Mouse (Mus musculus) heart, embryonic 16.5 days (tissue): ENCODE results near the gene Gm11639. TPM values are rescaled to one million over a fixed set of nuclear protein-coding genes. Genes with fewer than 3 reads are reported as not detected.

Experiments used
- ATAC-seq: fragments of 200-750 bp; cut with Nextera tagmentation; replicated peaks from 2 replicates; pipeline ENCODE4 v1.8.0; 2017; ENCODE audit warnings: moderate number of reproducible peaks; ENCODE audit not compliant: insufficient read depth, low FRiP score; ENCODE audit errors: extremely low read depth
- H3K27ac ChIP-seq: fragments of 300-500 bp; sonication (generic); 2 replicates; pipeline ENCODE4 v1.5.1; 2014; ENCODE audit warnings: mild to moderate bottlenecking, low read length, control low read depth, moderate library complexity
- H3K27me3 ChIP-seq: fragments of 300-500 bp; sonication (generic); 2 replicates; pipeline ENCODE4 v1.6.1; 2014; ENCODE audit warnings: low read length, mixed read lengths; ENCODE audit not compliant: control insufficient read depth, insufficient read depth
- H3K36me3 ChIP-seq: fragments of 300-500 bp; sonication (generic); 2 replicates; pipeline ENCODE4 v1.6.1; 2014; ENCODE audit not compliant: control insufficient read depth, insufficient read depth
- H3K4me1 ChIP-seq: fragments of 300-500 bp; sonication (generic); 2 replicates; pipeline ENCODE4 v1.6.1; 2014; ENCODE audit warnings: low read length, mixed read lengths; ENCODE audit not compliant: control insufficient read depth, insufficient read depth
- H3K4me2 ChIP-seq: fragments of 300-500 bp; sonication (generic); 2 replicates; pipeline ENCODE4 v1.6.1; 2014; ENCODE audit warnings: low read depth, mild to moderate bottlenecking, control low read depth, low read length
- H3K4me3 ChIP-seq: fragments of 300-500 bp; sonication (generic); 2 replicates; pipeline ENCODE4 v1.5.1; 2014; ENCODE audit warnings: mild to moderate bottlenecking, control low read depth, low read length
- H3K9ac ChIP-seq: fragments of 300-500 bp; sonication (generic); 2 replicates; pipeline ENCODE4 v1.6.1; 2014; ENCODE audit warnings: low read length, control low read depth
- H3K9me3 ChIP-seq: fragments of 300-500 bp; sonication (generic); replicated peaks from 2 replicates; pipeline ENCODE4 v1.6.1; 2016; ENCODE audit warnings: low read length; ENCODE audit not compliant: control insufficient read depth
- WGBS: fragments of 180-500 bp; shearing (Covaris S2); extraction: QIAGEN DNeasy Blood & Tissue Kit; methylation state at CpG from one replicate; pipeline ENCODE4 v1.1.7; 2014; 5-methylcytosine and 5-hydroxymethylcytosine counted together
- polyA plus RNA-seq: library from polyadenylated mRNA; unstranded; fragments of >200 nt; fragmentation: Nextera tagmentation; extraction: Ambion mirVana; gene quantifications from 2 replicates; pipeline ENCODE4 v1.2.1, GENCODE M21; 2015

The Gm11639 gene
- polyA plus RNA-seq, 1 experiment from 2014 or later: not detected

- H3K4me2 ChIP-seq: no peak overlapping the region
- no peaks in the 10 kb centered on the region for H3K27me3 ChIP-seq
- H3K9me3 ChIP-seq: no peaks in the 10 kb centered on the region
- no peak overlapping the region for H3K9ac ChIP-seq
- ATAC-seq: no peak
- H3K4me1 ChIP-seq: no peaks in the 10 kb centered on the region
- no peak overlapping the region for H3K27ac ChIP-seq
- 39% methylated on average over 1 of the region's 1 CpGs for WGBS
- H3K36me3 ChIP-seq: no peaks in the 10 kb centered on the region
- no peak overlapping the region for H3K4me3 ChIP-seq
Observed at GRCm38 (mm10) chr11:104767068-104767467, 81.6 kb downstream of the Gm11639 start.

- Histone ChIP-seq H3K9ac (no peak overlapping the region), H3K4me2 (no peak overlapping the region), H3K27ac (no peak overlapping the region), H3K4me1 (no peaks in the 10 kb centered on the region), H3K9me3 (no peaks in the 10 kb centered on the region), H3K27me3 (no peaks in the 10 kb centered on the region), H3K4me3 (no peak overlapping the region), H3K36me3 (no peaks in the 10 kb centered on the region)
- ATAC-seq: no peak
- WGBS: 7% methylated on average over 5 of the region's 5 CpGs
Observed at GRCm38 (mm10) chr11:104768072-104768471, 82.6 kb downstream of the Gm11639 start.

GRCm38 (mm10) chr11:104778796-104779195 lies 93.3 kb downstream of the Gm11639 start:
- Histone ChIP-seq H3K36me3 (no peaks in the 10 kb centered on the region), H3K4me1 (no peaks in the 10 kb centered on the region), H3K27ac (no peak overlapping the region), H3K9me3 (no peaks in the 10 kb centered on the region), H3K27me3 (no peaks in the 10 kb centered on the region), H3K9ac (no peak overlapping the region), H3K4me3 (no peak overlapping the region), H3K4me2 (no peak overlapping the region)
- no peak for ATAC-seq
- 78% methylated on average over 2 of the region's 2 CpGs for WGBS

GRCm38 (mm10) chr11:104944723-104945122 lies 259.2 kb downstream of the Gm11639 start:
- no peak for ATAC-seq
- Histone ChIP-seq H3K4me2 (no peak overlapping the region), H3K4me1 (no peaks in the 10 kb centered on the region), H3K9me3 (no peaks in the 10 kb centered on the region), H3K27ac (no peak overlapping the region), H3K36me3 (no peaks in the 10 kb centered on the region), H3K4me3 (no peak overlapping the region), H3K27me3 (no peaks in the 10 kb centered on the region), H3K9ac (no peak overlapping the region)
- 85% methylated on average over 2 of the region's 2 CpGs for WGBS

- no peaks in the 10 kb centered on the region for H3K27me3 ChIP-seq
- no peaks in the 10 kb centered on the region for H3K9me3 ChIP-seq
- WGBS: 50% methylated on average over 4 of the region's 4 CpGs
- H3K4me3 ChIP-seq: no peak overlapping the region
- H3K27ac ChIP-seq: no peak overlapping the region
- no peak overlapping the region for H3K9ac ChIP-seq
- no peaks in the 10 kb centered on the region for H3K36me3 ChIP-seq
- no peak for ATAC-seq
- H3K4me2 ChIP-seq: no peak overlapping the region
- H3K4me1 ChIP-seq: no peaks in the 10 kb centered on the region
Observed at GRCm38 (mm10) chr11:104952349-104952748, 266.8 kb downstream of the Gm11639 start.

DNA sequence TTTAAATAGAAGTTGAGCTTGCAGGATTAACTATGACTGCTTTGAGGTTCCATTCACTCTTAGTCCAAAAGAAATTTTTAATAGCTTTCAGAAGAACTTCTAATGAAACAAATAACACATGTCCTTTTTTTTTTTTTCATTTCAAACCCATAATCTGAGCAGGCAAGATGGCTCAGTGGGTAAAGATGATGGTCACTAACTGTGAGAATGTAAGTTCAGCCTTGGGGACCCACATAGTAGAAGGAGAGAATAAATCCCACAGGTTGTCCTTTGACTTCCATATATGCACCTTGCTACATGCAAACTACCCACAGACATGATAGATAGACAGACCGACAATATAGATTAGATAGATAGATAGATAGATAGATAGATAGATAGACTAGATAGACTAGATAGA lies 282.4 kb downstream of the Gm11639 start:
- H3K36me3 ChIP-seq: no peaks in the 10 kb centered on the region
- H3K4me2 ChIP-seq: no peak overlapping the region
- H3K27ac ChIP-seq: no peak overlapping the region
- H3K27me3 ChIP-seq: no peaks in the 10 kb centered on the region
- H3K4me3 ChIP-seq: no peak overlapping the region
- WGBS: 94% methylated on average over 1 of the region's 1 CpGs
- H3K9ac ChIP-seq: no peak overlapping the region
- no peak for ATAC-seq
- H3K4me1 ChIP-seq: no peaks in the 10 kb centered on the region
- no peaks in the 10 kb centered on the region for H3K9me3 ChIP-seq

- 64% methylated on average over 2 of the region's 2 CpGs for WGBS
- Histone ChIP-seq H3K36me3 (no peaks in the 10 kb centered on the region), H3K27ac (no peak overlapping the region), H3K4me1 (no peaks in the 10 kb centered on the region), H3K4me3 (no peak overlapping the region), H3K4me2 (no peak overlapping the region), H3K9me3 (no peaks in the 10 kb centered on the region), H3K27me3 (no peaks in the 10 kb centered on the region), H3K9ac (no peak overlapping the region)
- no peak for ATAC-seq
Observed at GRCm38 (mm10) chr11:104968388-104968787, 282.9 kb downstream of the Gm11639 start.

DNA sequence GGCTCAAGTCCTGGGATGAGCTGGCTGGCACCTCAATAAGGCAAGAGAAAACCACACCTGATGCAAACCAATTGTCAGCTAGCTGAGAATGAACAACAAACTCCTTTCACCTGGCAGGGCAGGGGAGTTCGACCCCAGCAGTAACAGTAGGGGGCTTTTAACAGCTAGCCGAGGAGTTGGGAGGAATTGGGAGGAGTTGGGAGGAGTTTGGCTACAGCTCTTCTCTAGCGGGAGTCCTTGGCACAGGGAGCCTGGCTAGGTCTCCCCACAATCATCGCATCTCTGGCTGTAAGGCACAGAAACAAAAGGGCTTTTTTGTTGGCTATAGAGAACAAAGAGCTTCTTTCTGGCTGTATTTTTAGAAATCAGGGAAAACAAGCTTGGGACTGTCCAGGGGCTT lies 285.8 kb downstream of the Gm11639 start:
- no peaks in the 10 kb centered on the region for H3K36me3 ChIP-seq
- 16% methylated on average over 4 of the region's 4 CpGs for WGBS

GRCm38 (mm10) chr11:104972480-104972879 lies 287.0 kb downstream of the Gm11639 start:
- no peak overlapping the region for H3K27ac ChIP-seq
- no peaks in the 10 kb centered on the region for H3K9me3 ChIP-seq
- H3K4me1 ChIP-seq: no peaks in the 10 kb centered on the region
- no peaks in the 10 kb centered on the region for H3K27me3 ChIP-seq
- no peaks in the 10 kb centered on the region for H3K36me3 ChIP-seq
- H3K9ac ChIP-seq: no peak overlapping the region
- ATAC-seq: no peak
- WGBS: 57% methylated on average over 8 of the region's 8 CpGs
- H3K4me2 ChIP-seq: no peak overlapping the region
- H3K4me3 ChIP-seq: no peak overlapping the region

More for the DNA sequence above, 285.8 kb downstream of the Gm11639 start:
- Histone ChIP-seq H3K4me3 (no peak overlapping the region), H3K4me2 (no peak overlapping the region), H3K4me1 (no peaks in the 10 kb centered on the region), H3K27me3 (no peaks in the 10 kb centered on the region), H3K9me3 (no peaks in the 10 kb centered on the region), H3K27ac (no peak overlapping the region), H3K9ac (no peak overlapping the region)
- ATAC-seq: no peak

- Histone ChIP-seq H3K27me3 (no peaks in the 10 kb centered on the region), H3K4me3 (no peak overlapping the region), H3K36me3 (no peaks in the 10 kb centered on the region), H3K9ac (no peak overlapping the region), H3K9me3 (no peaks in the 10 kb centered on the region), H3K4me1 (no peaks in the 10 kb centered on the region), H3K27ac (no peak overlapping the region), H3K4me2 (no peak overlapping the region)
- WGBS: 70% methylated on average over 5 of the region's 5 CpGs
- no peak for ATAC-seq
Observed at GRCm38 (mm10) chr11:104977976-104978375, 292.5 kb downstream of the Gm11639 start.
